Mouse (Mus musculus): ENCODE data around the gene Dspp. TPM values are rescaled to one million over a fixed set of nuclear protein-coding genes. Genes with fewer than 3 reads are reported as not detected.
A peak's percentile ranks its signal among the peaks of the same experiment; 100 is the strongest.

Dspp gene
- not detected for total RNA-seq (2021)

DNA sequence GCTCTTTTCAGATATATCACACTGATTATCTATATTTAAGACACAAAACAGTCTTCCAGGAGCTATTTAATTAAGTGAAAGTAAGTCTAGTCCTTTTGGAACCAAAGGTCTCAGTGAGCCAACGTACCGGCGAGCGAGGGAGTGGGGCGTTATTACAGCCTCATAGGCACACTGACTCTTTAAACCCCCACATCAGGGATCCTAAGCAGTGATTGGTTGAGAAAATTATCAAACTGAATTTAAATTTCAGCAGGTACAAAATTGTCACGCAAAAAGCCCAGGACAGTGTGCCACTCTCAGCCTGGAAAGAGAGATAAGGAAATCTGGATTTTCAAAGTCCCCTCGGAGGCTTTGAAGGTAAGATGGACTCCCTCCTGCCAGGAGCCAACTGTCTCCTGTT lies at the start of gene Dspp:
Dspp (plus strand) TSS at position 301 of the 400 bp plus-strand sequence.
- no peak for DNase-seq

DNA sequence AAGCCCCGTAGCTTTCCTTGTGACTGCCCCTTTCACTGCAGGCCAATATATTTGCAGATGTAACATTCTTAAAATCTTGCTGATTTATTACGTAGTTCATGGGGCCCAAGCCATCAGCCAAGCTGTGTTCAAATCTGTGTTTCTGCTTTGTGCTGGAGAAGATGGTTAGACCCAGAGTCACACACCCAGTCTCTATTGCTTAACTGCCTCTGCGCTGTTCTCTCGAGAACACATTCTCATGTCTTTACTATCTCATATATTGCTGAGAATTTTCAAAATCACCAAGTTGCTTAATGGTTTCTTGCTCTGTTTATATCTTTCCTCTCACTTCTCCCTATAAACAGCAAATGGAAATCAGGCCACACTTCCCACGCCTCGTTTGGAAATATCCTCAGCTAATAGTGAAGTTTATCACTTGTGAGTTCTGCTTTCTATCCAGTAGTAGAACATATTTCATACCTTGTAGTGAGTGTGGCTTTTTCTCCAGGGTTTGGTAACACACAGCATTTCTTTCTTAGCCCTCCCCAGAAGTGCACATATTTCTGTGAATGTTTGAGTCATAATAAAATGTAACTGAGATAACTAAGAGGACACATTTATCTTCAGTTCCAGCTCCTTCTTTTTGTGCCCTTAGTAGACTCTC lies 46.4 kb upstream of the Dspp start:
- DNase-seq = no peak

- no peak for DNase-seq
These were observed 43.8 kb upstream of the Dspp start for GRCm38 (mm10) chr5:104126561-104127320.

DNA sequence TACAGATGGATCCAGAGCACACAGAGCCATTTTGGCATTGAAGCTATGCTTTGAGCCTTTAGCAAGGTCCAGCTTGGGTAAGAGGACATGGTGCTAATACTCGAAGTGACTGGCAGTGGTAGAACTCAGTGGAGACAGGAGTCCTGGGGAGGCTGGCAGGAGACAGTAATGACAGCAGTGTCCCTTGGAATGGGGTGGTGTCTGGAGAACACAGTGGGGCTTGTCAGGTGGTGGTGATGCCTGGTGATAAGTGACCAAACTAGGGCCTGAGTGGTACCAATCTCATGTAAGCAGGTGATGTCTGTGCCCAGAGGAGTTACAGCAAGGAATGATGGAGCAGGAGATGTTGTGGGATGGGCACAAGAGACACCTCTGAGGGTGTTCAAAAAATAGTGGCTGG lies 43.2 kb upstream of the Dspp start:
- DNase-seq = no peak

DNA sequence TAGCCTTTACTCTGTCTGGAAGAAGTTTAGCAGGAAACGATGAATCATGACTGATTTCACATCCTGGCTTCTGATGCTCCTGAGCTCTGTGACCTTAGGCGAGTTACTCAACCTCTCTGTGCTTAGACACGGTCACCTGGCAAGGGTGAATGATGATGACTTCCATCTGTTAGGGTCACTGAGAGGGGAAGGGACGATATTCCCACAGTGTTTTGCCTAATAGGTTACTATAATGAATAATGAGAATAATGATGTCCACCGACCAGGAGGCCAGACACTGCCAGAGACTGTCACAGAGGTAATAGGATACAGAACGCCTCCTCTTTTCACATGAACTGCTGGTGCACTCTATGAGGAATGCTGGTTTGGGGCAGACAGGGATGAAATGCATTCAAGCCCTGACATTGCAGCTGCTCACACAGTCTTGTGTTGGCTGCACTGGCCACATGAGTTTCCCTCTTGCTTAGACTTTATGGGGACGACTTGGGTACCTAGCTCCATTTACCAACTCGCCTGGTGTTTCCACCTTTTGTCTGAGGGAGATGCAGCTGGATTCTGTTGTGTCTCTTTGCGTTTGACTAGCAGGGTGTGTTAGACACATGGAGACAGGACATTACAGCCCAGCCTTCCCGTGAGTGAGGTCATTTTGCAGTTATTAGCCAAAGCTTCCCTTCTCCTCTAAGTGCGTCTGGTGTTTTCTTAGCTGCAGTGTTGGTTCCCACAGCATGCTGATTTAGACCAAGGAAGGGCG lies 42.1 kb upstream of the Dspp start:
- DNase-seq = peak; percentile 50

DNA sequence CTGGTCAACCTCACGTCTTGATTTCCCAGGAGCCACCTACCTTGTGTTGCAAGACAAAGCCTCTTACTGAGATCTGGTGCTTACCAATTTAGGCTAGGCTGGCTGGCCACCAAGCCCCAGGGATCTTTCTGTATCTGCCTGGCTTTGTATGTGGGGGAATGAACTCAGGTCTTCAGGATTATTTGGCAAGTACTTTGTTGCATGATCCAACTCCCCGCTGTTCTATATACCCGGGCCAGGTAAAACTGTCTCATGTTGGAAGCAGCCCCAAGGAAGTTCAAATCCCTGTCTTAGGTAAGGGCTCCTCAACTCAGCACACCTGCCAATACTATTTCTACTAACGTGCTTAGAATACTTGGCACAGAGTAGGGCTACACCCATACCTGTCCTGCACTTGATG lies 39.6 kb upstream of the Dspp start:
- no peak for DNase-seq

DNA sequence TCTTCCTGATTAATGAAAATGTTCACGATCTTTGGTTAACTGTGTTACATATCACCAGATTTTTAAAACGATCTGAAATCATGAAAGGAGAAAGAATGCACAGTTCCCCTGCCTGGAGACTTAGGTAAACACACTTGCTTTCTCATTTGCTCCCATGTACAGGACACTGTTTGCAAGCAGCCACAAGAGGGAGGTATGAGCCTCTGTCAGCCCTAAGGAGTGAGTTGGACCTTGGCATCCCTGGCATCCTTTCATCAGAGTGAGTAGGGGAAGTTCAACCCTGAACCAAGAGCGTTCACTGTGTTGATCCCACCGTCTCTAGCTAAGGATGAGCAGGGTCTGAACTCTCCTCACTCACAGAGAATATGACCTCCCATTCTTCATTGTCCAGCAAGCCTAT lies 39.0 kb upstream of the Dspp start:
- DNase-seq = peak; percentile 42

DNA sequence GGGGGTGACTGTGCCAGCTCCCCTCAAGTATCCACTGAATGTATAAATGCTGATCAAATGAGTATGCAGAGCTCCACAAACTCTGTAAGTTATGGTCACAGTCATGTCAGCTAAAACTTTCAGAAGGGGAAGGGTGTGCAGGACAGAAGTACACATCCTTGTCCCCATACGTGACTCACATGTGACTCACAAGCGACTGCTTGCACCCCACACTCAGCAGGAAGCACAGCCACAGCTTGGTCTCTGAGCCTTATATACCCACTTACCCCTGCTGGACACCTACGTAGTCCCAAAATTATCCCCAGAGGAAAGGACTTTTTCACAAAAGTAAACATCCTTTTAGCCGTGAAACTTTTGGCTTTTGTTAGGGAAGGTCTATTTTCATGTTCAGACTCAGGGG lies 36.8 kb upstream of the Dspp start:
- no peak for DNase-seq

GRCm38 (mm10) chr5:104137920-104138541 lies 32.5 kb upstream of the Dspp start:
- DNase-seq = no peak

DNA sequence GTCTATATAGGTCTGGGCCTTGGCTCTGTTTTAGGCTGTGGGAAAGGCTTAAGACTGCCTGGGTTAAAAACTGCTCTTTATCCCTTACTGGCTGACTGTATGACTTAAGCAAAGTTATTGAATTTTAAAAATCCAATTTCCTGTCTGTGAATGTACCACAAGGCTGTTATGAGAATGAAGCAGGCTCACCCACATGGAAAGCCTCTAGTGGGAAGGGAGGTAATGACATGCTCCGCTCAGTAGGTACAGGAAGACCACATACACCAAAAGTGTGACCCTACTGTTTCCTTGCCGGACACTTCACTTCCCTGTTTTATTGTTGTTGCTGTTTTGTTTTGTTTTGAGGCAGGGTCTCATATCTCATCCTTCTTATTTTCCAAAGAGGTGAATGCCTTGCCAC lies 29.4 kb upstream of the Dspp start:
- no peak for DNase-seq

- no peak for DNase-seq
These were observed 26.5 kb upstream of the Dspp start for GRCm38 (mm10) chr5:104144057-104144456.

- no peak for DNase-seq
These were observed 21.2 kb upstream of the Dspp start for GRCm38 (mm10) chr5:104149349-104149748.

DNA sequence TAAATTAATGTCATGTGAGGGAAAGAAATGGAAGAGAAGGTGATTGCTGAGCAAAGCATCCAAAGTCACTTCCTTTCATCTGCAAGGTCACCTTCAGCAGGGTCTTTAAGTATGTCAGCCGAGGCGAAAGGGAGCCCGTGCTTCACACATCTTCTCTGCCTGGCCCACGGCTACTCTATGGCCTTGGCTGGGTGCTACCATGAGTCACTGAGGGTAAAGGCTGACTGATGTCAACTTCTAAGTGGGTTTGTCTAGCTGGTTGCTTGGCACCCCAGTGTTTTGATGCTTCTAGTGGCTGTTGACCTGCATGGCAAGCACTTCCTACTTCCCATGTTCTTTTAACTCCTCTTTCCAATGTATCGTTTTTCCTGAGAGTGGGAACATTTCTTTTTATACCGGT lies 20.3 kb upstream of the Dspp start:
- no peak for DNase-seq

GRCm38 (mm10) chr5:104157701-104158100 lies 12.8 kb upstream of the Dspp start:
- no peak for DNase-seq

- peak; percentile 11 for DNase-seq
These were observed 12.0 kb upstream of the Dspp start for GRCm38 (mm10) chr5:104158332-104159052.

DNA sequence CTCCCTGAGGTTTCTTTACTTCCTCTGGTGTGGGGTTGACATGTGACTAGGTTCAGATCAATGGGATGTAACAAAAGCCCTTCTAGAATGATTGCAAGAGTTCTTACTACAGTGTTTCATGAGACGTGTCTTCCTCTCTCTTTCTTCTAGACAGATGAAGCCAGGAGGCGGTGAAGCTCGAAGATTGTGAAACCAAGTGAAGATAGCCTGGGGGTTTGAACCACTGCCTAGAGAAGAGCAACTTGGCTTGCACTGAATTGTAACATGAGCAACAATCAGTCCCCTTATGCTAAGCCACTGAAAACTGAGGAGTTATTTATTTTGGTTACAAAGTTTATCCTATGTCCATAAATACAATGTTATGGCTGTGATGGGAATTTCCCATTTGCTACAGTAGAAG lies 9.9 kb upstream of the Dspp start:
- DNase-seq = no peak

GRCm38 (mm10) chr5:104161390-104161789 lies 9.1 kb upstream of the Dspp start:
- peak; percentile 22 for DNase-seq

DNA sequence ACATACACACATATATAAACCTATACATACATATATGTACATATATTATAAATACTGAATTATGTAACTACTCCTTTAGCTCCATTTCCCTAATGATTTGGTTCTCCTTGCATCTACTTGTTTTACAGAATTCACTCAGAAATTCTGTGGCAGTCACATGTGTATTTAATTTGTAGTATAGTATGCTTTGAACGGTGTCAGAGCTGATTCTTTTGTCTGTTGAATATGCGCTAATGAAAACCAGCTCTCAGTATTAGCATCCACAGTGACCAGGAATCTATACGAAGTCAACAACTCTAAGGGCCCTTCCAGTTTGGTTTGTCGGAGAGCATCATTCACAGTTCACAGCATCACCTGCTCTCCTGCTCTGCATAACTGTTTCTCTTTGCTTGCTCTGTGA lies 7.0 kb upstream of the Dspp start:
- DNase-seq = no peak

DNA sequence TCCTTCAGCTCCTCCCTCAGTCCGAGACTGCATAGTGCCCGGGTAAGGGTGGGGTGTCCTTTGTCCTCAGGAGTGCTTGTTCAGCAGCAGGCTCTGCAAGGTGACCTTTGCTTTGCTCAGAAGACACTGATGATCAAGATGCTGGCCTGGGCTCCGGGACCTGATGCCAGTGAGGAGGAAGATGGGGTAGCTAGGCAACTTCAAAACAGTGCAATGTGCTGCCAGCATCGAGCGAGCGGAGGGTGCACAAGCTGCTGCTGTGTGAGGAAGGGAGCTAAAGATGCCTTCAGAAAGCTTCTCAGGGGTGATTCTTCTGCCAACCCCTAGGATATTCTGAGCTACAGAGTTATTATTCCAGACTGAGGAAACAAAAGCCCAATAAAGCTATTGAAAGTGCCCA lies 2.6 kb downstream of the Dspp start:
- DNase-seq = no peak

- no peak for DNase-seq
These were observed 13.2 kb downstream of the Dspp start for GRCm38 (mm10) chr5:104183743-104184142.

GRCm38 (mm10) chr5:104187281-104187680 lies 16.8 kb downstream of the Dspp start:
- DNase-seq = no peak

- DNase-seq = no peak
These were observed 24.6 kb downstream of the Dspp start for GRCm38 (mm10) chr5:104195086-104195485.

Measured in heart, postnatal 4 days (tissue).